In genomic region chr14:31909291-31909690, GRCm38 (mm10) we compare ENCODE assay signal across 10 mouse cellular contexts.
DNase-seq lines count a peak whose midpoint lies in the region; ATAC-seq lines count a peak whose summit lies in the region.
"Had no signal": no experiment of that assay in that cellular context is flagged by ENCODE, and none has a peak within 500 bp of the region (broad histone marks: within the 10 kb centered on the region; RNA-seq: fewer than 3 reads in every experiment).

No protein-coding gene starts in this region.

- no peaks in the 10 kb centered on the region for H3K9me3 ChIP-seq in lung, embryonic 15.5 days
- H3K9me3 ChIP-seq in forebrain, embryonic 11.5 days (ENCODE audit: control insufficient read depth, low read length): no peaks in the 10 kb centered on the region
- H3K9me3 ChIP-seq: limb, embryonic 12.5 days had no signal

- no peaks in the 10 kb centered on the region for H3K27me3 ChIP-seq in lung, embryonic 15.5 days
- no peaks in the 10 kb centered on the region for H3K27me3 ChIP-seq in forebrain, embryonic 11.5 days (ENCODE audit: control insufficient read depth, insufficient read depth, low read length)
- H3K27me3 ChIP-seq: limb, embryonic 12.5 days had no signal

- 29% methylated on average over 4 of the region's 4 CpGs for WGBS in lung, embryonic 15.5 days
- WGBS in forebrain, embryonic 11.5 days: 76% methylated on average over 4 of the region's 4 CpGs

- ATAC-seq in granulocyte monocyte progenitor cell, adult 5-6 weeks (replicated peaks; ENCODE audit: poor library complexity, severe bottlenecking): peak; percentile 46; the same call in 1 of the 2 replicates
- ATAC-seq in lung, embryonic 15.5 days (ENCODE audit: borderline replicate concordance, extremely low read depth, low FRiP score, low TSS enrichment): no peak
- ATAC-seq in forebrain, embryonic 11.5 days (replicated peaks; ENCODE audit: low FRiP score): no peak

- peak overlapping the region; percentile 66 for H3K27ac ChIP-seq in lung, embryonic 15.5 days
- no peak overlapping the region for H3K27ac ChIP-seq in forebrain, embryonic 11.5 days (ENCODE audit: low read depth, low read length)
- H3K27ac ChIP-seq: limb, embryonic 12.5 days; macrophage had no signal

- intact Hi-C loops in gastrocnemius, postnatal 14 days (cut with DNase I; ENCODE audit: low total_unique reads): no loop called here
- intact Hi-C loops in heart, postnatal 25 days (cut with DNase I): loop anchor here (1.0 kb wide), 1 partner anchor 21 kb away; no protein-coding TSS in a partner anchor

- no peak overlapping the region for H3K4me3 ChIP-seq in lung, embryonic 15.5 days
- no peak overlapping the region for H3K4me3 ChIP-seq in forebrain, embryonic 11.5 days (ENCODE audit: low read depth, low read length)
- H3K4me3 ChIP-seq: limb, embryonic 12.5 days had no signal

- H3K36me3 ChIP-seq in lung, embryonic 15.5 days: no peaks in the 10 kb centered on the region
- no peaks in the 10 kb centered on the region for H3K36me3 ChIP-seq in forebrain, embryonic 11.5 days (ENCODE audit: control insufficient read depth, insufficient read depth, low read length)
- H3K36me3 ChIP-seq: limb, embryonic 12.5 days had no signal

- peak; percentile 9 for DNase-seq in gastrocnemius, postnatal 14 days
- no peak for DNase-seq in gastrocnemius, postnatal 4 days (ENCODE audit: low spot score in 2 of 2)
- peak; percentile 38 for DNase-seq in heart, postnatal 25 days (ENCODE audit: low spot score)
- DNase-seq in retina, postnatal 1 day: no peak
- no peak for DNase-seq in right cerebral cortex, postnatal 14 days
- DNase-seq in forebrain, embryonic 11.5 days (ENCODE audit: low spot score): no peak

- no peaks in the 10 kb centered on the region for H3K4me1 ChIP-seq in lung, embryonic 15.5 days
- no peaks in the 10 kb centered on the region for H3K4me1 ChIP-seq in forebrain, embryonic 11.5 days (replicated peaks; ENCODE audit: control insufficient read depth, insufficient read depth, low read length)
- H3K4me1 ChIP-seq: limb, embryonic 12.5 days had no signal

- no peak overlapping the region for H3K9ac ChIP-seq in lung, embryonic 15.5 days
- H3K9ac ChIP-seq in forebrain, embryonic 11.5 days (ENCODE audit: low read length): no peak overlapping the region
- H3K9ac ChIP-seq: limb, embryonic 12.5 days had no signal

- H3K4me2 ChIP-seq in lung, embryonic 15.5 days: no peak overlapping the region
- H3K4me2 ChIP-seq in forebrain, embryonic 11.5 days (ENCODE audit: low read depth, low read length, severe bottlenecking): no peak overlapping the region
- H3K4me2 ChIP-seq: limb, embryonic 12.5 days had no signal

Comparison
In these comparisons a context has a peak if more than half of its experiments do, and no peak if none do; other contexts are left out.
1. DNase-seq: peak in gastrocnemius, postnatal 14 days (single experiment) and heart, postnatal 25 days (single experiment); none in gastrocnemius, postnatal 4 days (0 of 2), retina, postnatal 1 day (single experiment), right cerebral cortex, postnatal 14 days (single experiment) and forebrain, embryonic 11.5 days (single experiment).